Mouse (Mus musculus) kidney, embryonic 14.5 days (tissue): ENCODE measurements around the gene Gimap9. TPM values are rescaled to one million over a fixed set of nuclear protein-coding genes. Genes with fewer than 3 reads are reported as not detected.
A peak's percentile ranks its signal among the peaks of the same experiment; 100 is the strongest.

ENCODE experiments used
- ATAC-seq: fragments of 200-750 bp; cut with Nextera tagmentation; 2 replicates; pipeline ENCODE4 v1.8.0; 2017; ENCODE audit warnings: moderate number of reproducible peaks, mild to moderate bottlenecking, moderate TSS enrichment, moderate library complexity; ENCODE audit not compliant: low FRiP score, low TSS enrichment
- H3K27ac ChIP-seq: fragments of 300-500 bp; sonication (generic); 2 replicates; pipeline ENCODE4 v1.5.1; 2014; ENCODE audit warnings: low read depth, mild to moderate bottlenecking, low read length, moderate library complexity, mixed read lengths
- H3K27me3 ChIP-seq: fragments of 300-500 bp; sonication (generic); 2 replicates; pipeline ENCODE4 v1.6.1; 2014; ENCODE audit warnings: mild to moderate bottlenecking, low read length; ENCODE audit not compliant: control insufficient read depth, insufficient read depth
- H3K36me3 ChIP-seq: fragments of 300-500 bp; sonication (generic); 2 replicates; pipeline ENCODE4 v1.6.1; 2014; ENCODE audit warnings: low read length, mixed read lengths; ENCODE audit not compliant: control insufficient read depth, insufficient read depth
- H3K4me1 ChIP-seq: fragments of 300-500 bp; sonication (generic); 2 replicates; pipeline ENCODE4 v1.6.1; 2014; ENCODE audit warnings: low read length, mixed read lengths; ENCODE audit not compliant: control insufficient read depth, insufficient read depth
- H3K4me2 ChIP-seq: fragments of 300-500 bp; sonication (generic); replicated peaks from 2 replicates; pipeline ENCODE4 v1.6.1; 2014; ENCODE audit warnings: low read depth, mild to moderate bottlenecking, low read length
- H3K4me3 ChIP-seq: fragments of 300-500 bp; sonication (generic); 2 replicates; pipeline ENCODE4 v1.5.1; 2014; ENCODE audit warnings: mild to moderate bottlenecking, low read length
- H3K9ac ChIP-seq: fragments of 300-500 bp; sonication (generic); 2 replicates; pipeline ENCODE4 v1.6.1; 2014; ENCODE audit warnings: low read depth, mild to moderate bottlenecking, low read length, moderate library complexity
- H3K9me3 ChIP-seq: fragments of 300-500 bp; sonication (generic); 2 replicates; pipeline ENCODE4 v1.6.1; 2016; ENCODE audit warnings: low read length; ENCODE audit not compliant: control insufficient read depth
- WGBS: fragments of 180-500 bp; shearing (Covaris S2); extraction: QIAGEN DNeasy Blood & Tissue Kit; methylation state at CpG from one replicate; pipeline ENCODE4 v1.1.7; 2014; 5-methylcytosine and 5-hydroxymethylcytosine counted together
- polyA plus RNA-seq: library from polyadenylated mRNA; unstranded; fragments of >200 nt; fragmentation: Nextera tagmentation; extraction: Ambion mirVana; gene quantifications from 2 replicates; pipeline ENCODE4 v1.2.1, GENCODE M21; 2014

Gimap9 gene
- polyA plus RNA-seq, 1 experiment from 2014 or later, result 9.9 TPM

DNA sequence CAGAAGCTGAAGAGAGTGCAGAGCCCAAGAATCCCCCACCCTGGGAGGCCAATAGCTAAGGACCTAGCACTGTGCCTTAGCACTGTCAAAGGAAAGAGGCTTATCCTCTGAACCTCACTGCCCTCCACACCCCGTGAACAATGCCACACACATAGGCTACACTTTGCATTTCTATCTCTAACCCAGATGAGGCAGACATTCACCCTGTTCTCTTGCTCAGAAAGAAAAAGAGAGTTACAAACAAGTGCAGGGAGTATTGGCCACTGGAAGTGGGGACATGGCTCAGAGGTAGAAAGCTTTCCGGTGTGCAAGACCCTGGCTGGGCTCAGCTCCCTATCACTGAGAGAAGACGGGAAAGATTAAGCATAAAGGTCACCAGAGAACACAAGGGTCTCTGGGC is 30.2 kb downstream of the Gimap9 start:
- Histone ChIP-seq H3K36me3 (no peaks in the 10 kb centered on the region), H3K27ac (0 out of 2 replicates have a peak overlapping the region, but pooled peaks have one; percentile 1), H3K4me2 (peak overlapping the region; percentile 17; the same call in 1 of the 2 replicates), H3K9me3 (no peaks in the 10 kb centered on the region), H3K9ac (no peak overlapping the region), H3K4me3 (peak overlapping the region; percentile 6; the same call in 1 of the 2 replicates), H3K4me1 (no peaks in the 10 kb centered on the region), H3K27me3 (no peaks in the 10 kb centered on the region)
- 63% methylated on average over 3 of the region's 3 CpGs for WGBS
- no peak for ATAC-seq

DNA sequence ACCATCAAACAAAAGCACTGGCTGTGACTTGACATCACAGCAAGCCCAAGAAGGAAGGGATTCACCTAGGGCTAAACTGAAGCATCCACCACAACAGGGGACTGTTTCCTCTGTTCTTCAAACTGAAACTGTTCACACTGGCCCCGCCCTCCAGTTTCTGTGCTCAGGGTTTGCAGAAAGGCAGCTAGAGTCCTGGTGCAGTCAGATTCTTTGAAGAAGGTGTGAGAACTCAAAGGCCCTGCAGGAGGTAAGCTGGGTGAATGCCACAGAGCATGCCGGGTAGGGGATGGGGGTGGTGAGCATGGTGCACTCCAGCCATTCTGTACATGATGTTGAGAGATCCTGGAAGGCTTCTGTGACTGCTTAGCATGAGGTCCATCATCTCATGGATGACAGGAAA is 42.5 kb downstream of the Gimap9 start, which contains the start of the genes Gm28053 and Gimap7:
Gene Gm28053, plus strand, starts transcription at position 153 of the 400 bp plus-strand sequence.
Gene Gimap7, plus strand, starts transcription at position 167 of the 400 bp plus-strand sequence.
- Histone ChIP-seq H3K27ac (no peak within 1 kb of the TSS), H3K36me3 (no peaks in the 10 kb centered on the region), H3K4me2 (no peak within 1 kb of the TSS), H3K27me3 (no peaks in the 10 kb centered on the region), H3K9me3 (no peaks in the 10 kb centered on the region), H3K4me3 (no peak within 1 kb of the TSS), H3K4me1 (no peaks in the 10 kb centered on the region), H3K9ac (no peak within 1 kb of the TSS)
- no peak for ATAC-seq
- WGBS, result 61% methylated on average over 2 of the region's 2 CpGs

DNA sequence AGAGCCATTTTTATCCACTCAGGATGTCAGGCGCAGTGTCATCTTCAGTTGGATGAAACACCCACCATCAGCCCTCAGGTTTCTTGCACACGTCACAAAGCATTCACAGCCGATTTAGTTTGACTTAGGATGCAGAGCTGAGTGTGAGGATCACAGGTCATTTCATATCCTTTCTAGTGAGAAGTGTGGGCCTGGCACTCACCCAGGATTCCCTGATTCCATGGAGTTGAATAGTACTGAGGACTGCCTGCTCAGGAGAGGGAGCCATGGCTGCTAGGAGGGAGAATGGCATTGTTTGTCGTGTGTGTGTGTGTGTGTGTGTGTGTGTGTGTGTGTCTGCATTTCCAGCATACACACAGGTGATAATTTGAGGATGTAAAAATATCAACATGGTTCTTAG is 44.4 kb downstream of the Gimap9 start:
- H3K27ac ChIP-seq, result no peak overlapping the region
- H3K4me1 ChIP-seq, result no peaks in the 10 kb centered on the region
- no peak overlapping the region for H3K4me2 ChIP-seq
- no peaks in the 10 kb centered on the region for H3K27me3 ChIP-seq
- ATAC-seq, result no peak
- WGBS, result 88% methylated on average over 4 of the region's 4 CpGs
- H3K9me3 ChIP-seq, result no peaks in the 10 kb centered on the region
- no peak overlapping the region for H3K4me3 ChIP-seq
- H3K36me3 ChIP-seq, result no peaks in the 10 kb centered on the region
- no peak overlapping the region for H3K9ac ChIP-seq

DNA sequence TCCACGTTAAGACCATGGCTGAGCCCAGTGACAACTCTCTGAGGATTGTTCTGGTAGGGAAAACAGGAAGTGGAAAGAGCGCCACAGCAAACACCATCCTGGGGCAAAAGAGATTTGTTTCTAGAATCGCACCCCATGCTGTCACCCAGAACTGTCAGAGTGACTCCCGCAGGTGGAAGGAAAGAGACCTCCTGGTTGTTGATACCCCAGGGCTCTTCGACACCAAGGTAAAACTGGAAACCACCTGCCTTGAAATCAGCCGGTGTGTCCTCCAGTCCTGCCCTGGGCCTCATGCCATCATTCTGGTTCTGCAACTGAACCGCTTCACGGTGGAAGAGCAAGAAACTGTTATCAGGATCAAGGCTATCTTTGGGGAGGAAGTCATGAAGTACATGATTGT is 47.5 kb downstream of the Gimap9 start:
- Histone ChIP-seq H3K9ac (no peak overlapping the region), H3K27me3 (no peaks in the 10 kb centered on the region), H3K9me3 (no peaks in the 10 kb centered on the region), H3K27ac (no peak overlapping the region), H3K4me1 (no peaks in the 10 kb centered on the region), H3K36me3 (no peaks in the 10 kb centered on the region), H3K4me2 (no peak overlapping the region), H3K4me3 (no peak overlapping the region)
- ATAC-seq, result no peak
- WGBS, result 76% methylated on average over 8 of the region's 8 CpGs

DNA sequence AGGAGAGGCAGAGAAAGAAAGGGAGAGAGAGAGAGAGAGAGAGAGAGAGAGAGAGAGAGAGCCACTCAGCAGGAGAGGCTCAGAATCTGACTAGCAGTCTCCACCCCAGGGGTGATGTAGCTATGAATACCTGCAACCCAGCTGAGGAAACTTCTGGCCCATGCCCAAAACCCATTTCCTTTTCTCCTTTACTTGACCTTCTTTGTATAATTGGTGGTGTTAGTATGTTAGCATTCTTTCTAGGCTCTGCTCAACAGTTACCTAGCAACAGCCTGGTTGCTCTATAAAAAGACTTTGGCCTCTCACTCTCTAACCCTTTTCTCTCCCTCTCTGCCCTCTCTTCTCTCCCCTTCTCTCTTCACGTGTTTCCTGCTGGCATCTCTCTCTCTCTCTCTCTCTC is 49.5 kb downstream of the Gimap9 start:
- ATAC-seq, result peak; percentile 73
- Histone ChIP-seq H3K9ac (no peak overlapping the region), H3K36me3 (no peaks in the 10 kb centered on the region), H3K4me3 (no peak overlapping the region), H3K27ac (0 out of 2 replicates have a peak overlapping the region, but pooled peaks have one; percentile 20), H3K4me2 (no peak overlapping the region), H3K27me3 (no peaks in the 10 kb centered on the region), H3K9me3 (no peaks in the 10 kb centered on the region), H3K4me1 (no peaks in the 10 kb centered on the region)
- WGBS, result 0% methylated on average over 1 of the region's 1 CpGs

DNA sequence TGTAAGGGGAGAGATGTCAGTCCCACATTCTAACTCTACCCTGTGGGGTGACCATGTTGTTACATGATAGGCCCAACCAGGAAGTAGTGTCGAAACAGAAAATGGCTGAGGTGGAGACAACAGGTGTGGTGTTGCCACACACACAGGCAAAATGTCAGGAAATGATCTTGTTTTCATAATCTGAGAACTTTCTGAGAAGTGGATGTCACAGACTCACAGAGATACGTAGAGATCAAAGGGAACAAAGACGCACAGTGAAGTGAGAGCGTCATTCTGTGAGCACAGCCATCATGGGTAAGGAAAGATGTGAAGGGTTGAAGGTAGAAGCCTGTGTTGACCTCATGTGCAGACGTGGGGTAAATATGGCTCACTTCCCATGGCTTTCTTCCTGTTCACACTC is 51.8 kb downstream of the Gimap9 start:
- Histone ChIP-seq H3K27ac (no peak overlapping the region), H3K4me2 (no peak overlapping the region), H3K9ac (no peak overlapping the region), H3K36me3 (no peaks in the 10 kb centered on the region), H3K27me3 (no peaks in the 10 kb centered on the region), H3K4me1 (no peaks in the 10 kb centered on the region), H3K9me3 (no peaks in the 10 kb centered on the region), H3K4me3 (no peak overlapping the region)
- ATAC-seq, result no peak
- 88% methylated on average over 5 of the region's 5 CpGs for WGBS

Other genes starting within 250 kb of the Gimap9 start
- gene Zfp467, start 230.3 kb upstream of the Gimap9 start, polyA plus RNA-seq, result 27.8 and 31.4 TPM in 2 replicates
- 0.17 and 0.53 TPM in 2 replicates for gene Sspo, start 227.9 kb upstream of the Gimap9 start, polyA plus RNA-seq
- gene Atp6v0e2, start 138.5 kb upstream of the Gimap9 start, polyA plus RNA-seq, result 19.9 and 20.3 TPM in 2 replicates
- gene Lrrc61, start 121.3 kb upstream of the Gimap9 start, polyA plus RNA-seq, result 4.4 and 9.7 TPM in 2 replicates
- gene Rarres2, start 103.3 kb upstream of the Gimap9 start, polyA plus RNA-seq, result 44.2 and 59.0 TPM in 2 replicates
- not detected in 2 replicates for gene Gm45021, start 86.5 kb upstream of the Gimap9 start, polyA plus RNA-seq
- gene Repin1, start 82.2 kb upstream of the Gimap9 start, polyA plus RNA-seq, result 32.6 and 47.0 TPM in 2 replicates
- gene Gm44965, start 82.2 kb upstream of the Gimap9 start, polyA plus RNA-seq, result 0.77 TPM in 1 of 2 replicates, not detected in the other
- gene Zfp775, start 74.1 kb upstream of the Gimap9 start, polyA plus RNA-seq, result 5.7 and 6.6 TPM in 2 replicates
- gene AI854703, start 49.4 kb upstream of the Gimap9 start, polyA plus RNA-seq, result 0.90 and 1.4 TPM in 2 replicates
- gene Gimap8, start 28.9 kb upstream of the Gimap9 start, polyA plus RNA-seq, result 1.1 and 1.4 TPM in 2 replicates
- gene Gimap4, start 8.4 kb downstream of the Gimap9 start, polyA plus RNA-seq, result 51.3 and 54.1 TPM in 2 replicates
- gene Gimap6, start 32.1 kb downstream of the Gimap9 start, polyA plus RNA-seq, result 42.7 and 49.9 TPM in 2 replicates
- 3.2 and 4.8 TPM in 2 replicates for gene Gm28053, start 42.5 kb downstream of the Gimap9 start, polyA plus RNA-seq
- not detected in 2 replicates for gene Gimap7, start 42.5 kb downstream of the Gimap9 start, polyA plus RNA-seq
- gene Gimap1, start 62.9 kb downstream of the Gimap9 start, polyA plus RNA-seq, result 21.1 and 27.9 TPM in 2 replicates
- gene Gimap5, start 70.1 kb downstream of the Gimap9 start, polyA plus RNA-seq, result 12.7 and 13.6 TPM in 2 replicates
- not detected in 2 replicates for gene Gimap3, start 94.7 kb downstream of the Gimap9 start, polyA plus RNA-seq
- 123 and 135 TPM in 2 replicates for gene Tmem176a, start 164.8 kb downstream of the Gimap9 start, polyA plus RNA-seq
- 308 and 313 TPM in 2 replicates for gene Tmem176b, start 165.4 kb downstream of the Gimap9 start, polyA plus RNA-seq
- gene Aoc1, start 196.8 kb downstream of the Gimap9 start, polyA plus RNA-seq, result 0.99 and 1.4 TPM in 2 replicates